In genomic region chr5:113660872-113661271, GRCm38 (mm10) we compare ENCODE assay signal across 12 mouse cellular contexts. TPM values are rescaled to one million over a fixed set of nuclear protein-coding genes. Genes with fewer than 3 reads are reported as not detected.
A peak's percentile ranks its signal among the peaks of the same experiment; 100 is the strongest.
DNase-seq lines count a peak whose midpoint lies in the region; ATAC-seq and TF ChIP-seq lines count a peak whose summit lies in the region.
"Had no signal": no experiment of that assay in that cellular context is flagged by ENCODE, and none has a peak within 500 bp of the region (broad histone marks: within the 10 kb centered on the region; RNA-seq: fewer than 3 reads in every experiment).

No protein-coding gene starts in this region.

- H3K27ac ChIP-seq in heart, embryonic 10.5 days: no peak overlapping the region
- no peak overlapping the region for H3K27ac ChIP-seq in hindbrain, embryonic 16.5 days (ENCODE audit: low read depth, low read length)
- H3K27ac ChIP-seq in liver, postnatal 0 days (ENCODE audit: low read depth): no peak overlapping the region
- H3K27ac ChIP-seq: heart, embryonic 15.5 days; kidney, embryonic 15.5 days had no signal

- no peaks in the 10 kb centered on the region; the same call in 1 of the 2 replicates for H3K27me3 ChIP-seq in heart, embryonic 10.5 days (ENCODE audit: insufficient read depth, poor library complexity, severe bottlenecking)
- no peaks in the 10 kb centered on the region for H3K27me3 ChIP-seq in hindbrain, embryonic 16.5 days (replicated peaks; ENCODE audit: control insufficient read depth, insufficient read depth, low read length)
- H3K27me3 ChIP-seq in liver, postnatal 0 days (ENCODE audit: insufficient read depth, low read length): no peaks in the 10 kb centered on the region
- H3K27me3 ChIP-seq: kidney, embryonic 15.5 days had no signal

- TF ChIP-seq CTCF in liver, postnatal 0 days (IDR thresholded peaks at IDR 0.05; ENCODE audit: low read depth): no peak

- H3K4me3 ChIP-seq in heart, embryonic 10.5 days: no peak overlapping the region
- H3K4me3 ChIP-seq in hindbrain, embryonic 16.5 days (ENCODE audit: low read length): no peak overlapping the region
- H3K4me3 ChIP-seq in liver, postnatal 0 days (ENCODE audit: low read depth, low read length): no peak overlapping the region
- H3K4me3 ChIP-seq: heart, embryonic 15.5 days; kidney, embryonic 15.5 days had no signal

- H3K4me1 ChIP-seq in heart, embryonic 10.5 days: no peaks in the 10 kb centered on the region
- H3K4me1 ChIP-seq in hindbrain, embryonic 16.5 days (ENCODE audit: control insufficient read depth, insufficient read depth, low read depth, low read length): no peaks in the 10 kb centered on the region
- H3K4me1 ChIP-seq in liver, postnatal 0 days (ENCODE audit: insufficient read depth): no peaks in the 10 kb centered on the region
- H3K4me1 ChIP-seq: heart, embryonic 15.5 days; kidney, embryonic 15.5 days had no signal

- 71% methylated on average over 10 of the region's 10 CpGs for WGBS in heart, embryonic 10.5 days
- 71% methylated on average over 10 of the region's 10 CpGs for WGBS in hindbrain, embryonic 16.5 days
- 77% methylated on average over 10 of the region's 10 CpGs for WGBS in liver, postnatal 0 days (ENCODE audit: insufficient replicate concordance)

- ATAC-seq in hindbrain, embryonic 16.5 days: no peak
- no peak for ATAC-seq in liver, postnatal 0 days

- no peaks in the 10 kb centered on the region for H3K36me3 ChIP-seq in heart, embryonic 10.5 days
- H3K36me3 ChIP-seq in hindbrain, embryonic 16.5 days (ENCODE audit: control insufficient read depth, insufficient read depth, low read length): no peaks in the 10 kb centered on the region
- H3K36me3 ChIP-seq in liver, postnatal 0 days (replicated peaks; ENCODE audit: insufficient read depth, low read length): no peaks in the 10 kb centered on the region
- H3K36me3 ChIP-seq: heart, embryonic 15.5 days; kidney, embryonic 15.5 days had no signal

- no peaks in the 10 kb centered on the region; the same call in 1 of the 2 replicates for H3K9me3 ChIP-seq in heart, embryonic 10.5 days
- H3K9me3 ChIP-seq in hindbrain, embryonic 16.5 days (ENCODE audit: control insufficient read depth, low read length): peaks cover 3% of the 10 kb centered on the region; the same call in 1 of the 2 replicates
- H3K9me3 ChIP-seq in liver, postnatal 0 days (ENCODE audit: low read length): no peaks in the 10 kb centered on the region
- H3K9me3 ChIP-seq: kidney, embryonic 15.5 days had no signal

- H3K4me2 ChIP-seq in hindbrain, embryonic 16.5 days (ENCODE audit: low read length): no peak overlapping the region
- no peak overlapping the region for H3K4me2 ChIP-seq in liver, postnatal 0 days (ENCODE audit: low read depth, low read length)
- H3K4me2 ChIP-seq: heart, embryonic 15.5 days; kidney, embryonic 15.5 days had no signal

- no peak for TF ChIP-seq EP300 in liver, postnatal 0 days (IDR thresholded peaks at IDR 0.05; ENCODE audit: low read depth)

- intact Hi-C loops in heart, postnatal 36 days (cut with DNase I): no loop called here

- peak; percentile 99 for DNase-seq in heart, adult 11 months
- no peak for DNase-seq in heart, embryonic 10.5 days (ENCODE audit: low spot score)
- peak; percentile 91 for DNase-seq in fibroblast of lung, adult 2 months (ENCODE audit: low read depth)
- DNase-seq in heart, postnatal 36 days: peak; percentile 79 to 83
- peak; percentile 34 for DNase-seq in ovary, postnatal 14 days (ENCODE audit: low spot score)
- no peak for DNase-seq in layer of hippocampus, adult 8-10 months (ENCODE audit: low spot score in 2 of 2)
- no peak for DNase-seq in liver, postnatal 0 days
- DNase-seq: adrenal gland, postnatal 14 days; cerebellum, postnatal 25 days had no signal

- no peak overlapping the region for H3K9ac ChIP-seq in hindbrain, embryonic 16.5 days (ENCODE audit: low read depth, low read length)
- no peak overlapping the region for H3K9ac ChIP-seq in liver, postnatal 0 days (replicated peaks)
- H3K9ac ChIP-seq: heart, embryonic 15.5 days; kidney, embryonic 15.5 days had no signal

RNA-seq across cellular contexts. Expression of gene Cmklr1, which starts 10.6 kb away (rescaled TPM):
- 1.3 and 3.3 TPM in 2 replicates for polyA plus RNA-seq in heart, embryonic 10.5 days (2016; fragmentation: Nextera tagmentation; extraction: Ambion mirVana)
- total RNA-seq in heart, postnatal 36 days (2021): 10 to 100 TPM; 23.7 to 35.7 TPM
- total RNA-seq in layer of hippocampus, adult 8-10 months (2022): 10 to 100 TPM in 2 of 4 experiments, 1 to 10 TPM in 2; 5.1 to 23.1 (median 13.4) TPM
- polyA plus RNA-seq in hindbrain, embryonic 16.5 days (2015; fragmentation: Nextera tagmentation; extraction: Ambion mirVana): 1.2 and 1.6 TPM in 2 replicates
- 3.3 and 3.5 TPM in 2 replicates for polyA plus RNA-seq in liver, postnatal 0 days (2015; fragmentation: Nextera tagmentation; extraction: Ambion mirVana)

Comparison
In these comparisons a context has a peak if more than half of its experiments do, and no peak if none do; other contexts are left out.
1. DNase-seq: peak in heart, adult 11 months (single experiment), fibroblast of lung, adult 2 months (single experiment), heart, postnatal 36 days (2 of 2) and ovary, postnatal 14 days (single experiment); none in heart, embryonic 10.5 days (single experiment), layer of hippocampus, adult 8-10 months (0 of 2) and liver, postnatal 0 days (single experiment).